Mouse (Mus musculus): ENCODE measurements around the gene Cntf. TPM values are rescaled to one million over a fixed set of nuclear protein-coding genes. Genes with fewer than 3 reads are reported as not detected.
A peak's percentile ranks its signal among the peaks of the same experiment; 100 is the strongest.

The Cntf gene
- 2.2 and 4.0 TPM in 2 replicates for total RNA-seq (2017)

DNA sequence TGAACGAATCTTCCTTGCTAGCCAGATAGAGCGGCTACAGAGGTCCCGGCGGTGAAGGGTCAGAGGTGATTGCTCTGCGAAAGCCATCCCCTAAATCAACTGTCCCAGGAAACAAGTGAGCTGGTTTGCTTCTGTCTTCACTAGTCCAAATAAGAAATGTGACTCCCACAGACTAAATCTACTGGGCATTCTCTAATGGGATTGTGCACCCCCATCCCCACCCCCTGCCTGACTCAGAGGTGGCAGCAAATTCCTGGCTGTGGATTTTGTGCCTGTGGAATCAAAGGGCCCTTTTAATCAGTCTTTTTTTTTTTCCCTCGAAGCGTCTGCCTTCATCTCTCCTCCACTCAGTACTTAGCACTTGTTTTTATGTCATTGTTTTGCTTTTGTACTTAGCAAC is at the start of gene Cntf:
Gene Cntf, minus strand, starts transcription at position 325 of the 400 bp plus-strand sequence.
- no peak for ATAC-seq (replicated peaks; ENCODE audit: low read depth, poor library complexity, severe bottlenecking)

DNA sequence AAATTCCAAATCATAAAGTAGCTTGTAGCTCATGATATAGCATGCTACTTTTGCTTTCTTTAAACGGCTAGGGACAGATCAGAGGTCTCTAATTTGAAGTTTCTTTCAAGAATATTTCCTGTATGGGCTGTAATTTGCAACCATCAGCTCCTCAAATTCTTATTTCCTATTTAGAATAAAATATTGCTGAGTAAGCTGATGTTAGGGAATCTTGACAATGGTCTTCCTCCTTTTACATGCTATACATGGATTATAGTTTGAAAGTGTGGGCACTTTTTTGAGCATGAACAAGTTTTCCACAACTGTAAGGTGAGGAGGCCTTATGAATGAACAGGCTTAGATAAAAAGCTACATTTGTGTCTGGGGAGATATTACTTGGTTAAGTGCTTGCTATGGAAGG is 48.5 kb upstream of the Cntf start:
- ATAC-seq (replicated peaks; ENCODE audit: low read depth, poor library complexity, severe bottlenecking), result no peak

DNA sequence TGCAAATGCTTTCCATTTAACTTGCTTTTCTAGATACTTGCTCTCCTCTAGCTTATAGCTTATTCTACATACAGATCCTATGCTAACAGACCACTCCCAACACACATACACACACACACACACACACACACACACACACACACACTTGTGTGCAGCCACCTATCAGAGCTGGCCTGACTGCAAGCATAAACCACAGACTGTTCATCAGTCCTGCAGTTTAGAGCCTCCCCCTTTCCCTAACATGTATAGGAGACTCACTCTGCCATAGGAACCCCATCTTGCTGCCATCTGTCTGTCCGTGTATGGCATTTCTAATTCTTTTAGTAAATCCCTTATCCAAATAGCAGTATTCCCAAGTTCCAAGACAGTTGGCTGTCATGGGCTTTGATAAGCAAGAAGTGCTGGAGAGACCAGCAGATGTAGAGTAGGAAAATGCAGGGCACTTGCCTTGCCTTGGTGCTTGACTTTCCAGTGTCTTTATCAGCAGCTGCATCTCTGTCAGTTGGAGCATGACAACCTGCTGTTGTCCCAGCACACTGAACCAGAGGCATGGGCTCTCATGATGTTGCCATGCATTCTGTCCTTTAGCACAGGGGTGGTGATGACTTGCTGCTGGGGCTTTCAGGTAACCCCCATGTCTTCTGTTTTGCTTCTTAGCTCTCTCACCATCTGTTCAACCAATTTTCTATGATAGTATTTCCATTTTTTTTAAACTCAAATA is 47.4 kb upstream of the Cntf start:
- peak; percentile 79 for ATAC-seq (replicated peaks; ENCODE audit: low read depth, poor library complexity, severe bottlenecking)

DNA sequence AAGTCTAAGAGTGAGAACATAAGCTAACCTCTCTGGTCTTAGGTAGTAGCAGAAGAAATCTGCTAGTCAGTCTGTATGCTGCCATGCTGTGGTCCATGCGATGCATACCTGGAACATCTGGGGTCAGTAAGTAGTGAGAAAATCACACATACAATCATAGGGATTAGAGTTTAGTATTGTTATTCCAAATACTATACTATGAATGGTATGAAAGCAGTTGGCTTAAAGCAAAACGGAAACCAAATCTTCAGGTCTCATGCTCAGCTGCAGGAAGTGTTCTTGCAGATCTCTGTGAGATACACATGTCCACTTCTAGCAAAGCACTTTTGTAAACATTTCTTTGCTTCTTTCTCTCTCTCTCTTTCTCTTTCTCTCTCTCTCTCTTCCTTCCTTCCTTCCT is 40.8 kb upstream of the Cntf start:
- peak; percentile 45; the same call in 1 of the 2 replicates for ATAC-seq (replicated peaks; ENCODE audit: low read depth, poor library complexity, severe bottlenecking)

DNA sequence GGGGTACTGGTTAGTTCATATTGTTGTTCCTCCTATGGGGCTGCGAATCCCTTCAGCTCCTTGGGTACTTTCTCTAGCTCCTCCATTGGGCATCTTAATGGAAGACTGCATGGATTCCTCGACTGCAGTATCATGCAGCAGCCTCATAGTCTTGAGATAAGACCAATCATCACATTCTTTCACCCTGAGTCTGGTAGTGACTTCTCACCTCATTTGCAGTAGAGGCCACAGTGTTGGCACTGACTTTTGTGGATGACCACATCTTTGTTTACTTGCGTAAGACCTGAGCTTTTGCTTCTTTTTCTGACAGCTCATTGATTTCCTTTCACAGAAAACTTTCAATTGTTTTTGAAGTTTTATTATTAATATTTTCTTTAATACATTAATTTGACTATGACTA is 40.3 kb upstream of the Cntf start:
- ATAC-seq (replicated peaks; ENCODE audit: low read depth, poor library complexity, severe bottlenecking), result no peak

DNA sequence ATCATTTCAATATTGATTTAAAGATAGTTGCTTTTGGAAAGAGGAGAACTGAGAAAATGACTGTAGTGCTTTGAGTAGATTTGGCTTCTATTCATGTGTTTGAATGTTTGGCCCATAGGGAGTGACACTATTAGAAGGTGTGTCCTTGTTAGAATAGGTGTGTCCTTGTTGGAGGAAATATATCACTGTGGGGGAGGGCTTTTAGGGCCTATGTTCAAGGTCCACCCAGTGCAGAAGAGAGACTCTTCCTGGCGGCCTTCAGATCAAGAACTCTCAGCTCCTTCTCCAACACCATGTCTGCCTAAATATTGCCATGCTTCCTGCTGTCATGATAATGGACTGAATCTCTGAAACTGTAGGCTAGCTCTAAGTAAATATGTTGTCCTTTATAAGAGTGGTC is 38.8 kb upstream of the Cntf start:
- no peak for ATAC-seq (replicated peaks; ENCODE audit: low read depth, poor library complexity, severe bottlenecking)

DNA sequence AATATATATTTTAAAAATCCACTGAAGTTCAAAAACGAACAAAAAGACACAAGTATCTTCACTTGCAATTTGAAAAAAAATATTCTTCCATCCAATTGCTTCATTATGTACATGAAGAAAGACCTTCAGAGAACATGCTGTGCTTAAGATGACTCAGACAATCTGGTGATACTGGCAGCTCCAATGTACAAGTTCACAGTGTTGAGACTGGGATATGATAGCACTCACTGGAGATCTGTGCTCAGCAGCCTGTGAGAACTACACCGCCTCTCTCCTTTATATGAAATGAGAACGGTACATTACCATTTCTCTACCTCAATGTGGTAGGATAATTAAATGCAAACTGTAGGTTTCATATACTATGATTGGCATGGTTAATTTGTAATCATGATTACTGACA is 37.4 kb upstream of the Cntf start:
- no peak for ATAC-seq (replicated peaks; ENCODE audit: low read depth, poor library complexity, severe bottlenecking)

DNA sequence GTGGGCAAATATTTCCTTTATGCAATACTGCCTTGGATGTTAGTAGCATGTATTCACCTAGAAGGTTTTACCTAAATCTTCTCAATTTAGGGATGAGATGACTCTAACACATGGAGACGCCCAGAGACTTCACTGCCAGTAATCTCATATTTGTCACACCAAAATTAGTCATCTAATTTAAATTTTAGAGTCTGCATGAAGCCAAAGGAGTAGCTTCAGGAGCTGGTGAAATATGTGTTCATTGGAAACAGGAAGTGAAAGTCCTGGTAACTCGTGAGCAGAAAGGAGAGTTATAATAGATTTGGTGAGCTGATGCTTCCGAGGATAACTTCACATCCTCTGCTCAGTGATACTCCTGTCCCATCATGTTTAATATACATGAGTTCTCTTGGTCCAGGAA is 35.6 kb upstream of the Cntf start:
- ATAC-seq (replicated peaks; ENCODE audit: low read depth, poor library complexity, severe bottlenecking), result peak; percentile 23; the same call in 1 of the 2 replicates

DNA sequence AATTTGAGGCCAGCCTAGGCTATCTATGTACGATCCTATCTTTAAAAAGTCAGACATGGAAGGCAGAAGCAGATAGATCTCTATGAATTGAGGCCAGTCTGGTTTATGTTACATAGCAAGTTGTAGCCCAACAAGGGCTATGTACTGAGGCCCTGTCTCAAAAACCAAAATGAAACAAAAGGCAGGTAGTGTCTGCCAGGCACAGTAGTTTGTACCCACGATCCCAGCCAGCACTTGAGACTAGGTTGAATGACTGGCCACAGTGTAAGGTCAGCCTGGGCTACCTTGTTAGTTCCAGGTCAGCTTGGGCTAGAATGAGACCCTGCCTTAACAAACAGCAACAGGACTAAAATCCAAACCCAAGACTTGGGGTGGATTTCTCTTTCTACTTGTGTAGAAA is 35.2 kb upstream of the Cntf start:
- no peak for ATAC-seq (replicated peaks; ENCODE audit: low read depth, poor library complexity, severe bottlenecking)

DNA sequence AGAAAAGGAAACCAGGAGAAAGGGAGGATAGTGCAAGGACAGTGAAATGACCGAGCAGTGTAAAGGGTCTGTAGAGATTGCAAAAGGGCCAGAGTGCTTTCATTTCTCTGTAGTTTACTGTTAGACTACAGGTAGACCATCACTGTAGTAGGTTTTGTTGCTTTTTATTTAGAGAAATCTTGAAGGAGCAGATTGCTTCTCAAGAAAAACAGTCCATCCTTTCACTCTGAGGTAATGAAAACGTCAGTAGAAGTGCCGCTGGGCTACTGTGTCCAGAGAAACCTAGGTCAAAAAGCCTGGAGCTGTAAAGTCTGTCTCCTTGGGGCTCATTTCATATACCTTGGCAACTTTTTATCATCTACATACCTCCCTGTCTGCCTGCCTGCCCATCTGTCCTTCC is 33.6 kb upstream of the Cntf start:
- ATAC-seq (replicated peaks; ENCODE audit: low read depth, poor library complexity, severe bottlenecking), result no peak

DNA sequence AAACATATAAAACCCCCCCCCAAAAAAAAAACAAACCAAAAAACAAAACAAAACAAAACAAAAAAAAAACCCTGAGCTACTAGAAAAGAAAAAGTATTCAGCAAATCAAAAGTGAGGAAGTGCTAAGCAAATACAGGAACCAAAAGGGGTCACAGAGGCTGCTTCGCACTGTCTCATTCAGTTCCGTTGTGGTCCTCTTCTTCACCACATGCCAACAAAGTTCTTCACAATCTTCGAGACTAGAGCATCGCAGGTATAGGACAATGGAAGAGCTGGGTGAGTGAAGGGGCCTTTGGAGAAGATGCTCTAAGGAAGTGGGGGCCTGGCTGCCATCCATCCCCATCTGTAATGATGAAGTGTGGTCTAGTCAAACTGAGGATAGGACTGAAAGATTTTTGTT is 33.0 kb upstream of the Cntf start:
- peak; percentile 9; the same call in 1 of the 2 replicates for ATAC-seq (replicated peaks; ENCODE audit: low read depth, poor library complexity, severe bottlenecking)

DNA sequence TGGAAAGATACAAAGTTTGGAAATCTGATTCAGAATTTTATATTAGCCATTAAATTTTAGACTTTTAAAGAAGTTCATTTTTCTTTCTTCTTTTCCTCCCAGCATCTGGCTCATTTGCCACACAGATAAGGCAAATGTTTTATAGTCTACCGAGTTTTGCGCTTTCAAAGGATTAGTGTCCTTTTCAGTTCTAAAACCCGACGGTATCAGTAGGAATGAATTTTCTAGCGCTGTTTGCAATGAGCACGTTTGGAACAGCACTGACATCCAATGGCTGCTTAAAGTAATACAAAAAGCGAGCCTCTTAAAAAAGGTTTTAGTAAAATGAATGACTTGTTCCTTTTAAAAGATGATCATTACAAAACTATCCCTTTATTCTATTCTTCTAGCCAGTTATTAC is 31.6 kb upstream of the Cntf start:
- ATAC-seq (replicated peaks; ENCODE audit: low read depth, poor library complexity, severe bottlenecking), result no peak

DNA sequence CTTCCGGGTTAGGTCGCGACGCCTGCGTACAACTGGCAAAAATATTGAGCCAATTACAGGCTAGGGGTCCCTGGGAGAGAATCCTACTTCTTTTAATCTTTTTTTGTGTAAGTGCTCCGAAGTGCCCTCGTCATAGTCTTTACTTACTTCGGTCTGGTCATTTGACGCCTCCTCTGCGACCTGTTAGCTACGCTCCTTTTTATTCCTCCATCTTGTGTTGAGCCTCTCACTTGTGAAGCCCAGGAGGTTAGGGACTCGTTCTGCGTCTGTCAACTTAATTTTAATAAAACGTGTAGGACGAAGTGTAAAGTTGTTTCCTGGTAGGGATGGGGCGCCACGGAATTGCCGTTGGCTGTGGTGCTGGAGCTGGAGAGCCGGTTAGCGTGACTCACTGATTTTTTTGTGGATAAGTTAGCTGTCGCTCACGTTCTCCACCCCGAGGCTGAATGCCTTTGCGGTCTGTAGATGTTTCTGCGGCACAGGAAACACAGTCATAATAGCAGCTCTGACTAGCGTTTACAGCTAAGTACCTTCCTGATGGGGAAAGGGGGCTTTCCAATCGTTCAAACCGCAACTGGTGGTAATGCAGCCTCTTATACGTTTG is 31.0 kb upstream of the Cntf start:
- ATAC-seq (replicated peaks; ENCODE audit: low read depth, poor library complexity, severe bottlenecking), result peak; percentile 48

DNA sequence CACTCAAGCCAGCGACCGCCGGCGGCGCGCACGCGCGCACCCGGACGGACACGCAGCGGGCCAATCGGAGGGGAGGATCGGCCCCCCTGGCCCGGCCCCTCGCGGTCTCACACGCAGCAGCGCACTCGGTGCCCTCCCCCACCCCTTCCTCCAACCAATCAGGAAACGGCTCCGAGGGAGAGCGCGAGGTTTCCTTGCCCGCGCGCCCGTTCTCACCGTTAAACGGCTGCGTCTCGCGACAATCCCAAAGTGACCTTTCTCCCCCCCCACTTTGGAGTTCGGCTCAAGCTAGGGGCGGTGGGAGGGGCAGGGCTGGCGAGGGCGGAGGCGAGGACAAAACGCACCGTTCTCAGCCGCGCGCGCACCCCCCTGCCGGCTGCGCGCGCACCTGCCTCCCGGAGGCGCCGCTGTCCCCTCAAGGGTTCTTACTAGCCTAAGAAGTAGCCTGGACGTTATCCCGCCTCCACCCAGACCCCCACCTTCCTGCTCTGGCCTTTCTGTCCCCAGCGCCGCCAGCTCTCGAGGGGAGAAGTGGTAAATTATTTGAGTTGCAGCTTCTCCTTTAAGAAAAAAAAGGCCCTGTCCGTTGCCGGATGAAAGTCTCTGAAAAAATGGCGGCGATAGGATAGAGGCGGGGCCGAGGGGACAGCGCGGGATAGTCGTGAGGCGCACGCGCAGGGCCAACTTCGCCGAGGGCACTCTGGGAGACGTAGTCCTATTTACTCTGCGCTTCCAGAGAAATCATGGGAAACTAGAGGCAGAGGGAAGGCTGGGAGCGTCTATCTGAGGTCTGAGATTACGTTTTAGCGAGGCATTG is 30.3 kb upstream of the Cntf start, which contains the start of the genes Zfp91 and Lpxn:
Gene Zfp91, minus strand, starts transcription at position 616 of the 817 bp plus-strand sequence.
Gene Lpxn, plus strand, starts transcription at position 683 of the 817 bp plus-strand sequence.
- ATAC-seq (replicated peaks; ENCODE audit: low read depth, poor library complexity, severe bottlenecking), result peak; percentile 69

DNA sequence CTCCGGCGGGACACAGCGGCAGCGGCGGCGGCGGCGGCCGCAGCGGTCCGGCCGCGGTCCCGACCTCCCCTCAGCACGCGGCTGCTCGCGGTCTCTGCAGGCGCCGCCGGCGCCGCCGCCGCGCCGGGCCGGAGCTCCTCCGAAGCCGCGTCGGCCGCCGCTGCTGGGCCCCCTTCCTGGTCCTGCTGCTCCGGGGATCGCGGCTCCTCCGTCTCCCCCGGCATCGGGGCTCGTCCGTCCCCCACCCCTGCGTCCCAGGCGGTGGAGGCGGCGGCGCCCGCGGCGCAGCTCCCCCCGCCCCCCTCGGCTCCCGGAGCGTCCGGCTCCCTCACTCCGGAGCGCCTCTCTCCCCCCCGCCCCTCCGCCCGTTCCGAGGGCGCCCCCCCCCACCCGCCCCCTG is 29.7 kb upstream of the Cntf start:
- no peak for ATAC-seq (replicated peaks; ENCODE audit: low read depth, poor library complexity, severe bottlenecking)

DNA sequence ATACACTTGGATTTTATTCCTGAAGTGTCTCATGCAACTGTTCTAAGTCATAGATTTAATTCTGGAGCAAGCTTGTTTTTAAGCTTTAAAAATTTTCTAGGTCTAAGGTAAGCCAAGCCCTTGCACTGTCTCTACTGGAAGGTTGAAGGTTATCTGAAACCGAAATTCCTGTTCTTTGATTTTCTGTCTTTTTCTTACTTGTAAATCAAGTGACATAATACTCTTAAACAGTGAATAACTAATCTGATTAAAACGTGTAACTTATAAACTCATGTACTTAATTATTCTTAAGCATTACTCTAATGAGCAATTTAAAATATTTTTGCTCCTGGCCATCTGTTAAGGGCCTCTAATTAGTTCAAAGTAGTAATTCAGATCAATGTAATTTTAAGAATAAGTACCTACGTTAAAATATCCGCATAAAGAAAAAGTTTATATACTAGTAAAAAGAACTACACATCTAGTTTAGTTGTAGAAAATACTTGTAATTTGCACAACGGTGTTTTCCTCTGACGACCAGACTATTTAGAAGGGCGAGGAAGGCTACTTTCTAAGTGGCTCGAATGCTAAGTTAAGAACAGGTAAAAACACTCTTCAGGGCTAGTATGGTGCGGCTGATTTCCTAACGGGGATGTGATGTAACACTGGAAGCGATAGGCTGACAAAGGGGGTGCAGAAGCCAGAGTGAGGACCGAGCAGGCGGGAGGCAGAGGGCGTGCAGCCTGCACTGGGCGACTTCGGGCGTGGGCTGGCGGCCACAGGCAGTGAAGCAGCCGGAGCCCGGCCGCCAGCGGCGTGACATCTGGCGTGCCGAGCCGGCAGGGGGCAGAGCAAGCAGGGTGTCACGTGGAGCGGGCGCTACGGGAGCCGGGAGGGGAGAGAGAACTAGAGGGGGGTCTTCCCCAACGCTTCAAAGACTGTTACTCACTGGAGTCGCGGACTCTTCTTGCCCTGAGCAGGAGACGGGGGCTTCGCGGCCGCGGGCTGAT is 28.9 kb upstream of the Cntf start:
- peak; percentile 39 for ATAC-seq (replicated peaks; ENCODE audit: low read depth, poor library complexity, severe bottlenecking)

DNA sequence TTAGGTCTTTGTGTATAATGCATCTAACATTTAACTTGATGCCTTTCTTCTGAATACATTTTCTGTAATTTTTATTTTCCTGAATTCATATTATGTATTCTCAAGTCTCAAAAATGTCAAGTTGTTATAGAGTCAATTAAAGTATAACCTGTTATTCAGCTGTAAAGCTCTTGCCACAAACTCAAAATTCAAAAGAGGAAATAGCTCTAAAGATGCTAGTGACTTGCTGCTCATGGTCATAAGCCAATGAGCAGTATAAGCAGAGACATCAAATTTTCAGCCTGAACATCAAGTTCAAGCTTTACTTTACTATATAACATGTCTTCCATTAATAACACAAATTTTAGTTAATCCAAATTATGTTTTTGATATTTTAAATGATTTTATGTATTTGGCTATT is 26.9 kb upstream of the Cntf start:
- no peak for ATAC-seq (replicated peaks; ENCODE audit: low read depth, poor library complexity, severe bottlenecking)

DNA sequence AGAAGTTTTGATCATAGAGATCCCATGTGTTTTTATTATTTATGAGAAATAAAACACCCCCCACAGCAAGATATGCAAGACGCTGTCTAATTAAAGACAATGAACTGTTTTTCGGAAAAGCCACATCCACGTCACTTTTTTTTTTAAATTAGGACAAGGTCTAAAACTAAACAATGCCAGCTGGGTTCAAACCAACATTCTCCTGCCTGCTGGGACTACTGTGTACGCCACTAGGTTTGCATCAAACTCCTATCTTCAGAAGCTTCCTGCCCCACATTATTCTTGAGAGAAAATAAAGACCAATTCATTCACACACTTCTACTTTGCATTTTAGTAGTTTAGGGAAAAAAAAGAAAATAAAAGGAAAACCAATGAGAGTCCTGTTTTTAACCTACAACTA is 22.3 kb upstream of the Cntf start:
- no peak for ATAC-seq (replicated peaks; ENCODE audit: low read depth, poor library complexity, severe bottlenecking)

DNA sequence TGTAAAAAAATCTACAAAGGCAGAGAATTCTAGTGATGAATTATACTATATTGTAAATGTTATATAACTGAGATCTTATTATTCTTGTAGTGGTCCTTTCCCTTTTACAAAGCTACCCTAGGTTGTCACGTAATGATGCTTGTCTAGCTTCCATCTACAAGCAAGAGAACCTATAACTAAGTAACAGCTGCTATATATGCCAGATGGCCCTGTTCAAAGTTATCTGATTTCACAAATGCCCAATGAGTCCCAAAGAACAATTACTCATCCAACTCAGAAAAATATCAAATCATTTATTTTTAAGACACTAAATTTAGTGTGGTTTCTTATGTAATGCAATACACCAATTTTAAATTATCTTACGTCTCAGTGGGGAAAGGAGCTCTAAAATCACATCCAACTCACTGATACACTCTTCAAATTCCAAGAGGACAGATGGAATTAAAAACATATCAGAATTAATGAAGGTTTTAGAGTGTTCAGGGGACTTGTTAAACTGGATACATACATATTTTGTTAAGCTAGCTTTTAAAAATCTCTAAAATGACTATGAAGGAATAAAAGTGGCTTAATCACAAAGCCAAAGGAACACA is 21.5 kb upstream of the Cntf start:
- ATAC-seq (replicated peaks; ENCODE audit: low read depth, poor library complexity, severe bottlenecking), result no peak

Data from common myeloid progenitor, adult 5-6 weeks (primary cell).